Mouse (Mus musculus): ENCODE results near the gene Asb4.

The Asb4 gene

DNA sequence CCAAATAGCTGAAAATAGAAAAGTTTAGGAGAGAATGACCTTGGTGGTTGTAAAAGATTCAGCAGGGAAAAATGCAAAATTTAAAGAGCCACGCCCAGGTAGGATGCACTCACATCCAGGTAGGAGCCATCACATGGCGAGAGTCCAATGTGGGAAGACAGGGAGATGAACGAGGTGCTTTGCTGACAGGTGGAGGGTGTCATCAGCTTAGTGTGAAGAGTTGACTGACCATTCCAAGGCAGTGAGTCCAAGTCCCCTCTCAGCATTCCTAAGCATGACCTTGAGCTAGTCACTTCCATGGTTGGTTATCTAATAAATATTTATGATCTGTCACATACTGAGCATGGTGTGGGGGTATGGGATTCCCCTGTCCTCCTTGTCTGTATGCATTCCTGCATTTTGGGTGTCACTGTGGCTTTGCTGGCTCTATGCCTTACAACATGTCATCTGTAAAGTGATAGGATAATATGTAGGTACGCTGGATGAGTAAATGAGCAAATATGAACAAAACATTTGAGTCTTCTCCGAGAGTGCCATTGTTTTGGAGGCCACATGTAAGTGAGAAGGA, 61.2 kb downstream of the Asb4 start:
- no peak for DNase-seq (ENCODE audit: low read depth, low spot score)

DNA sequence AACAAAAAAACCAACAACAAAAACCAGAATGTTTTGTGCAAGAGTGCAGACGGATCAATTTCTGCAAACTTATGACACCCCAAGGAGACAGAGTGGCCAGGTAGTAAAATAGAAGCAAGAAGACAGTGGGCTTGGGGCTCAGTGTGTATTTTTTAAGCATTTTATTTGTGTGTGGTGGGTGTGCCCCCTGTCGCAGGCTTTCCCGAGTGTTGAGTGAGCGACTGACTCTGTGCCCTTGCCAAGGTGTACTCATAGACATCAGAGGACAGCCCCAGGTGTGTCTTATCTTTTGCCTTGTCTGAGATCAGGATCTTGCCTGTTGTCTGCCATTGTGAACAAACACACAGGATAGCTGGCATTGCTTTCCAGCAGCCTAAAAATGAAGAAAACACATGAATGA, 63.8 kb downstream of the Asb4 start:
- DNase-seq (ENCODE audit: low read depth, low spot score): no peak

DNA sequence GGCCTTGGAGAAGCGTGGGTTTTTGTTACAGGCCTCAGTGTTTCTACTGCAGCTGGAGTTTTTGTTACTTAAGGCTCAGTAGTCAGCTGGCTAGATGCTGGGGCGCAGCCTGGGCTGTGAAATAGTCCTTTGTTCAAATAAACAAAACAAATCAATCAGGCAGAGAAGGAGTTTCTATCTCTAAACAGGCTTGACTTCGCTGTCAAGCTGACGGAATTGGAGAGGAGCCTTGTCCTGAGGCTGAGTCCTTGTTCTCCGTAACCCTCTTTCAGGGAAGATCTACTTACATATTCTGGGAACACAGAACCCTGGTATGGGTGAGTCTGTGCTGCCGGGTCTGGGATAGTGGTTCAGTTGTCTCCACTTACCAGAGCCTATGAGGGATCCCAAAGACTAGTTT, 64.4 kb downstream of the Asb4 start:
- no peak for DNase-seq (ENCODE audit: low read depth, low spot score)

DNA sequence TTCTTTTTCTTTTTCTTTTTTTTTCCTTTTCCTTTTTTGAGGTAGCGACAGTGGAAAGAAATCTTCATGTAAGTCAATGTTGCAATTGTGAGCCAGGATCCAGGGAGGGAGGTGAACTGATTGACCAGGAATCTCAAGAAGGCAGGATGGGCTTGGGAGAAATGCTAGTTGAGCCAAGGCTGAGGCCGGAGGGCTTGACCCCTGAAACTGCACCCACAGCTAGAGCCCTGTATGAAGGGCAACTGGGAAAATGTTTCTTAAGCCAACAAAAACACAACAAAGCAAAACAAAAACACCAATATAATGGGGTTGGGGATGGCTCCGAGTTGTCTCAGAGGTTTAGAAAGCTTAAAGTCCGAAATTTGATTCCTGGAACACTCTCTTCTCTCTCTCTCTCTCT, 65.2 kb downstream of the Asb4 start:
- DNase-seq (ENCODE audit: low read depth, low spot score): no peak

DNA sequence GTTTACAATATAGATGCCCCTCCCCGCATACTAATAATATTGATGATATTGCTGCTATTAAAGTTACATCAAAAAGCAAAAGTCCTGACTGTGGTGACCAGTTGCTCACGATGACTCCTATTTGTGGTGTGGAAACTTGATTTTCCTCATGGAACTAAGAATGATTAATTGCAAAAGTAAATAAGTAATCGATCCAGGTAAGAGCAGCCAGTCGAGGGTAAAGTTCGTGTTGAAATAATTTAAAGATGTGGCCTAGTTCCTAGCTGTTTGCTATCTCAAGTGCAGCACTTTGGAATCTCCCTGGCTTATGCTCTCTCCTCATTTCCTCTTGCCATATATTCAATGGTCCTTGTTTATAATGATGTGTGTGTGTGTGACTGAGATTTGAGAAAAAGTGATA, 66.7 kb downstream of the Asb4 start:
- no peak for DNase-seq (ENCODE audit: low read depth, low spot score)

DNA sequence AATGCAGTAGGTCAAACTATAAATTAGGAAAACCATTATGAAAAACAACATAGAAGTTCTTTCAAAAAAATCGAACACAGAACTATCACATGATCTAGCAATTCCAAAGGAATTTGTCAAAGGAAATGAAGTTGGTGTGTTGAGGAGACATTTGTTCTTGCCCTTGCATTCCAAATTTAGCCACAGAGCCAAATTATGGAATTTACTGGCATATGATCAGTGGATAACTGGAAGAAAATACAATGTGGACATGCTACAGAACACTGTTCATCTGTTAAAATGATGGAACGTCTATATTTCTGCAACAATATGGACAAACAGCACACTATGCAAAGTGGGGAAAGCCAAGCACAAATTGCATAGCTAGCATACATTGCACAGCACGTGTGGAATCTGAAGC, 72.7 kb downstream of the Asb4 start:
- DNase-seq (ENCODE audit: low read depth, low spot score): no peak

DNA sequence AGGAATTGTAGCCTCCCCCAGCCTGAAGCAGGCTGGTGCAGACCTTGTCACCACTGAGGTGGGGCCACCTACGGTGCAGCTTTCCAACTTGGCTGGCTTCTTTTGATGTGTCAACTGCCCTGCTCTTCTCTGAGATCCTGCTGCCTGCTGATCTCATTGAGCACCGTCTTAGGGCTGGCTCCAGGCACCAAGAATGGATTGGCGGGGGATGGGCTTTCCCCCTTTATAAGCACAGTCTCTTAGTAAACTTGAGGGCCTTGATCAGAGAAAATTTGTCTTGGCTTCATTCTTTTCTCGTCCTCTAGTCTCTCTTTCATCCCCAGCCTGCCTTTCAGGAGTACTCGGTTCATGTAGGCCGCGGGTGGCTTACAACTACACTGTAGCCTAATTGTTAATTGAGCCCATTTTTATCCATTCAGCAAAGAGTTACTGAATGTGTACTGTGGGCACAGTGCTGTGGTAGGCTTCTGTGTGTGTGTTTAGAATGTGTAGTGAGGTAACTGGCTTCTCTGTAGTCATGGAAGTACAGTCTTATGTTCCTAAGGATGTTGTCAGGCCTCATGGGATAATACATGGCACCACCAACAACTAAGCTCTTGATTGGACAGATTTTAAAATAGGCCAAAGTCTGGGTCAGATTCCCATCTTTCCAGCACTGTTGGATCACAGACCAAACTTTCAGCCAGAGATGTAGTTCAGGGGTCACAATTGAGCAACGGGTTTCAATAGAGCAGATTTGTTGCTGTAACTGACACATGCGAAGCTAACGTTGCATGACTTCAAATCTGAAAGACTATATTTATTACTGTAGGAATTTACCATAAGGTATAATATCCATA, 87.5 kb downstream of the Asb4 start:
- no peak for DNase-seq (ENCODE audit: low read depth, low spot score)

DNA sequence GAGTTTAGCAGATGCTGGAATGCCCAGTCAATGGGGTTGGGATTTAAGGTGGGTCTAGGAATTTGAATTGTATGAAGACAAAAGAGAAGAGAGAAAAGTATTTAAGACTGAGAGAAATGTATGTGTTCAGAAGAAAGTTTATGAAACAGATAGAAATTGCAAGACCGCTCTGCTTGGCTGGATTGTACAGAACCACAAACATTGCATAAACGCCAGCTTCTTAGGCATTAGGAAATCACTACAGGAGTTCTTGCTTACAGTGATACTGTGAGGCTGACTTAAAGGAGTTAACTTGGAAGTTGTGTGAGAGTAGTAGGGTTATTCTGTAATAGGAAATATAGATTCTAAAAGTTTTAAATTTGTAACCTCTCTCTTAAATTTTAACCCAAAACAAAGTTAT, 89.5 kb downstream of the Asb4 start:
- DNase-seq (ENCODE audit: low read depth, low spot score): no peak

DNA sequence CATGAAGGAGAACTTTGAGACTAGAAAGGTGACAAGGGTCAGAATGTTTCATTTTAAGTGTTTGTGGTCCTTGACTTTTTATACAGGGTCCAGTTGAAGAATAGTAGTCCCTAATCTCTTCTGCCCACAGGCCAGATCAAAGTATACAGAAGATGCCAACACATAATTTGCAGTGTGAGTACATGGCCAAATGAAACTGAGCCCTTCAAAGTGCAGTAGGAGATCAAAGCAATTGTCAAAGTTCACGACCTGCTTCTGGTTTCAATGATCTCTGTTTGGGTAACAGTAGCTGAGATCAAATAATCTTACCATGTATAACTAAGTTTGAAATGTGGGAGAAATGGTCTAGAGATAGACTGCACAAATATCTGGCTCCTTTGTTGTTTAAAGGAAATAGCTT, 90.8 kb downstream of the Asb4 start:
- no peak for DNase-seq (ENCODE audit: low read depth, low spot score)

DNA sequence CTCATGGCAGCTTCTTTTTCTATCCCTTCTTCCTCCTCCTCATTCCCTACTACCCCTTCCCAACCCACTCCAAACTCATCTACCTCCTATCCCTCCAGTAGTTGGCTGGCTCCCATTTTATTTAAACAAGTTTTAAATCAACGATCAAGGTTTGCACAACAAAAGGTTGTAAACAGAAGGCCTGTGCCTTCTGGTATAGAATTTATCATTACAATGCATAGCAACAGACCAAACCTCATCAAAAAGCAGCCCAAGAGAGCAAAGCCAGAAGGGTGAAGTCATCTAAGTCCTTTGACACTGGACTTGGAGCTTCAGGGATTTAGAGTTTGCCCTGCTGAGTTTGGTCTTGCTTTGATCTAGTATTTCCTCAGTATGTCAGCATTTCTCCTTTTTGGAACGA, 97.9 kb downstream of the Asb4 start:
- no peak for DNase-seq (ENCODE audit: low read depth, low spot score)

DNA sequence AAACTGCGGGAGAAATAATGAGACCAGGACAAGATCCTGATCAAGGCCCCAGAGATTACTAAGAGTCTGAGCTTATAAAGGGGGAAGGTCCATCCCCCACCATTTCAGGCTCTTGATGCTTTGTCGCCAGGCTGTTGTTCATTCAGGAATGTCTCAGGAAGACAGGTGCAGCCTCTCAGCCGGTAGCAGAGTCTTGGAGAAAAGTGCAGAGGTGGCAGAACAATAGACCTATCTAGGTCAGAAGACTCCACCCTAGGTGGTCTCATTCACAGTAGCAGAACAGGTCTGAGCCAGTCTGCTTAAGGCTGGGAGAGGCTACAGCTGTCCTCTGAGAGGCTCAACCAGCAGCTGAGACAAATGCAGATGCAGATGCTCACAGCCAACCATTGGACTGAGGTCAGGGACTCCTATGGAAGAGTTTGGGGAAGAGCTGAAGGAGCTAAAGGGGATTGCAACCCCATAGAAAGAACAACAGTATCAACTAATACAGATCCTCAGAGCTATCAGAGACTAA, 99.1 kb downstream of the Asb4 start:
- DNase-seq (ENCODE audit: low read depth, low spot score): no peak

Data from retina, postnatal 7 days (tissue).